Mouse (Mus musculus) gastrocnemius, postnatal 4 days (tissue): ENCODE measurements around the gene Vwce. TPM values are rescaled to one million over a fixed set of nuclear protein-coding genes. Genes with fewer than 3 reads are reported as not detected.

ENCODE experiments used
- DNase-seq, 2 experiments: peaks; one replicate each; pipeline ENCODE4 v3.0.0; 2021 to 2022; ENCODE audit warnings: low spot score in 2 of 2, mixed read lengths in 2 of 2
- total RNA-seq, 2 experiments: library from RNA; stranded (reverse); gene quantifications; 2 replicates each; pipeline ENCODE4 v1.2.3; 2021

The Vwce gene
- total RNA-seq, 2 experiments from 2014 or later = 0.41 to 0.66 TPM

DNA sequence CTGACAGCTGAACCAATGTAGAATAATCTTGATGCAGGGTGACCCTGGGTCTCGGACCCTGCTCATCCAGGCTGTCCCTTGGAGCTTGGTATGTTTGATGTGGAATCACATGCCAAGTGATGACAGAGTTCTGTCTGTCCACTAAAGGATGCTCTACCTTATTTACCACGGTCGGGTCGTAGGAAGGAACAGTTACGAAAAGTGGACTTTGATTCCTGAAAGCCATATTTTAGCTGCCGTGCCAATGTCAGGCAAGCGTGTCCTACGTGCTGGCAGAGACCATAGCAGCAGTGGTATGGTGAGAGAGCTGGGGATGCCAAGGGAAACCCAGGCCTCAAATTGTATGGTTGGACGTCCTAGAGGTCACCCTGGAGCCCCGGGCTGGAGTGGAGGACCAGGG, 79.5 kb downstream of the Vwce start:
- DNase-seq = no peak

DNA sequence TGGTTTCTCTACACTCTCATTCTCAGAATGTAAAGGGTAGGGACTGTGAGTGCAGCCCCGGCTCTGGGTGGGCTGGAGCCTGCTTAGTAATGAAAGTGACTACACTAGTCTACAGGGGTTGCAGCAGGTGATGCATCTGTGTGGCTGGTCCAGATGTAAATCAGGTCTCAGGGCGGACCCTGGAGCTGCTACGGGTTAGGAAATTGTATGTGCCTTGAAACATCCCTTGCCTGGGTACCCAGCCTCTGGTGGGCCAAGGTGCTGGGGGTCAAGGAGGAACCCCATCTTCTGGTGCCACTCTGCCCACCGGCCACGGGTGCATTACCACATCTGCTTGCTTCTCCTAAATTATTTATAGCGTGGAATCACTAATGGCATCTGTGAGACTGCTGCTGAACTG, 80.2 kb downstream of the Vwce start:
- no peak for DNase-seq

DNA sequence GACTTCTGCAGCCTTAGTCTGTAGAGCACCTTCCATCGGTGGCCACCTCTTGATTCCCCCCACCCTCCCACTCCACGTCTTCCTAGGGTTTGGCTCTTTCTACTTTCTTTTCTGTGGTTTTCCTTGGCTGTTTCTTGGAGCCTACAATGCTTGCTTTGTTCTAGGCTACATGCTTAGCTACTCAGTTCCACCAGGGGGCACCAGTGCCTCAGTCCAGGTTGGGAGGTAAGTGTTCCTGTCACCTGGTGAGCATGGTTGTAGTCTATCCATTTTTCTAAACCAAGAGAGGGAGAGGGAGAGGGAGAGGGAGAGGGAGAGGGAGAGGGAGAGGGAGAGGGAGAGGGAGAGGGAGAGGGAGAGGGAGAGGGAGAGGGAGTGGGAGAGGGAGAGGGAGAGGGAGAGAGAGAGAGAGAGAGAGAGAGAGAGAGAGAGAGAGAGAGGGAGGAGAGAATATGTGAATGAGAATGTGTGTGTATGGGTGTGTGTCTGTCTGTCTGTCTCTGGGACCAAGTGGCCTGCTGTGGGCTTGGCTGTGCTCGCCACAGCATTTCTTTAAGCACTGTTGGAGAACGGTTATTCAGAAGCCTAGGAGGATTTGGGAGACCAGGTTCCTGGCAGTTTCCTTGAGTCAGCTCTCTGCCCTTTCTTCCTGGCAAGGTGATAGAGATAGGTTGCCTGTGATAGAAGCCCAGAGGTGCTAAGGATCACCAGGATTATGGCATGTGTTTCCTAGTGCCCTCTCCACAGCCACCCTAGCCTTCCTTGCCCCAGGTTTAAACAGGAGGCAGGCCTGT, 80.9 kb downstream of the Vwce start:
- DNase-seq = peak; percentile 55 to 60

DNA sequence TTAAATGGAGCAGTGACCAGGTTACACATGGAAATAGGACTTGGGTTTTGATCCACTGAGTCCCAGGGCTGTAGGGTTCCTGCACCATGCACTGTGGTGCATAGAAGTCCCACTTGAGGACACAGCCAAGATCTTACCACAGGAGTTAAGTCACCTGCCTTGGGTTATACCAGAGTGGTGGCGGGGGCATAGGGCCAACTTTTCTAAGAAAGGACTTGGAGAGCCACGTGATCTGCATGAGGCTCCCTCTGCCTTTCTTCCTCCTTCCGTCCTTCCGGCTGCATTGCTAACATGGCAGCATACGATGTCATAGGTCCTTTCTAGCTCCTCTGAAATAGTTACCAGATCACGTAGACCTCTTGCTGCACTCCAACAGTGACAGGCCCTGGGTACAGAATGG, 81.5 kb downstream of the Vwce start:
- DNase-seq = no peak

Other genes with a start within 250 kb of the Vwce start
- gene Syt7, start 245.1 kb upstream of the Vwce start, total RNA-seq = 1 to 10 TPM; 6.2 to 6.9 TPM
- gene Lrrc10b, start 176.7 kb upstream of the Vwce start, total RNA-seq = 1 to 10 TPM in 1 of 2 experiments, under 1 TPM in 1; 0.49 to 1.2 TPM
- 1 to 10 TPM in 1 of 2 experiments, under 1 TPM in 1; 0.44 to 2.0 TPM for gene Ppp1r32, start 151.3 kb upstream of the Vwce start, total RNA-seq
- 10 to 100 TPM; 40.5 to 53.0 TPM for gene Cpsf7, start 108.9 kb upstream of the Vwce start, total RNA-seq
- 10 to 100 TPM; 41.1 to 41.7 TPM for gene Sdhaf2, start 108.1 kb upstream of the Vwce start, total RNA-seq
- 1 to 10 TPM; 4.4 to 5.2 TPM for gene Tmem216, start 78.0 kb upstream of the Vwce start, total RNA-seq
- gene Cyb561a3, start 57.0 kb upstream of the Vwce start, total RNA-seq = 1 to 10 TPM; 6.5 to 8.3 TPM
- gene Tmem138, start 56.9 kb upstream of the Vwce start, total RNA-seq = 1 to 10 TPM; 5.2 TPM
- gene Ddb1, start 28.9 kb upstream of the Vwce start, total RNA-seq = 100 to 1,000 TPM; 338 to 352 TPM
- 10 to 100 TPM; 13.3 to 14.0 TPM for gene Tkfc, start 28.6 kb upstream of the Vwce start, total RNA-seq
- not detected for gene Pga5, start 43.9 kb downstream of the Vwce start, total RNA-seq
- gene Vps37c, start 54.5 kb downstream of the Vwce start, total RNA-seq = 10 to 100 TPM; 24.8 to 25.0 TPM
- gene Cd5, start 104.8 kb downstream of the Vwce start, total RNA-seq = under 1 TPM; 0.26 to 0.29 TPM
- gene Cd6, start 195.8 kb downstream of the Vwce start, total RNA-seq = under 1 TPM; 0.21 to 0.32 TPM
- 1 to 10 TPM; 1.5 TPM for gene Slc15a3, start 205.5 kb downstream of the Vwce start, total RNA-seq
- 10 to 100 TPM; 47.1 to 56.1 TPM for gene Tmem132a, start 235.7 kb downstream of the Vwce start, total RNA-seq
- 100 to 1,000 TPM; 191 to 193 TPM for gene Tmem109, start 247.8 kb downstream of the Vwce start, total RNA-seq